Mouse (Mus musculus): ENCODE measurements around the gene Etl4.

The Etl4 gene

GRCm38 (mm10) chr2:19909171-19909899, at the start of gene Etl4:
Gene Etl4, plus strand, starts transcription at chr2:19909780.
- no peak for DNase-seq (ENCODE audit: low spot score in 2 of 2)

GRCm38 (mm10) chr2:19869167-19869566, 40.4 kb upstream of the Etl4 start:
- no peak for DNase-seq (ENCODE audit: low spot score in 2 of 2)

GRCm38 (mm10) chr2:19871881-19872280, 37.7 kb upstream of the Etl4 start:
- DNase-seq (ENCODE audit: low spot score in 2 of 2) = no peak

GRCm38 (mm10) chr2:19890875-19891274, 18.7 kb upstream of the Etl4 start:
- DNase-seq (ENCODE audit: low spot score in 2 of 2) = no peak

- DNase-seq (ENCODE audit: low spot score in 2 of 2) = no peak
Observed at GRCm38 (mm10) chr2:19909900-19910780, 560 bp downstream of the Etl4 start.

GRCm38 (mm10) chr2:19910781-19911175, 1.2 kb downstream of the Etl4 start:
- no peak for DNase-seq (ENCODE audit: low spot score in 2 of 2)

GRCm38 (mm10) chr2:19919190-19919589, 9.6 kb downstream of the Etl4 start:
- peak in 1 of 2 experiments; percentile 22 for DNase-seq (ENCODE audit: low spot score in 2 of 2)

- no peak for DNase-seq (ENCODE audit: low spot score in 2 of 2)
Observed at GRCm38 (mm10) chr2:19930009-19930408, 20.4 kb downstream of the Etl4 start.

- no peak for DNase-seq (ENCODE audit: low spot score in 2 of 2)
Observed at GRCm38 (mm10) chr2:19933836-19934235, 24.3 kb downstream of the Etl4 start.

- no peak for DNase-seq (ENCODE audit: low spot score in 2 of 2)
Observed at GRCm38 (mm10) chr2:19945205-19945604, 35.6 kb downstream of the Etl4 start.

GRCm38 (mm10) chr2:19953028-19953427, 43.4 kb downstream of the Etl4 start:
- DNase-seq (ENCODE audit: low spot score in 2 of 2) = no peak

- DNase-seq (ENCODE audit: low spot score in 2 of 2) = no peak
Observed at GRCm38 (mm10) chr2:19966445-19966844, 56.9 kb downstream of the Etl4 start.

GRCm38 (mm10) chr2:20037671-20038070, 128.1 kb downstream of the Etl4 start:
- no peak for DNase-seq (ENCODE audit: low spot score in 2 of 2)

GRCm38 (mm10) chr2:20072377-20072776, 162.8 kb downstream of the Etl4 start:
- no peak for DNase-seq (ENCODE audit: low spot score in 2 of 2)

GRCm38 (mm10) chr2:20076118-20076796, 166.7 kb downstream of the Etl4 start:
- DNase-seq (ENCODE audit: low spot score in 2 of 2) = no peak

GRCm38 (mm10) chr2:20084781-20085180, 175.2 kb downstream of the Etl4 start:
- DNase-seq (ENCODE audit: low spot score in 2 of 2) = no peak

GRCm38 (mm10) chr2:20105456-20105855, 195.9 kb downstream of the Etl4 start:
- DNase-seq (ENCODE audit: low spot score in 2 of 2) = no peak

- no peak for DNase-seq (ENCODE audit: low spot score in 2 of 2)
Observed at GRCm38 (mm10) chr2:20111703-20112102, 202.1 kb downstream of the Etl4 start.

- no peak for DNase-seq (ENCODE audit: low spot score in 2 of 2)
Observed at GRCm38 (mm10) chr2:20125914-20126313, 216.3 kb downstream of the Etl4 start.

- DNase-seq (ENCODE audit: low spot score in 2 of 2) = no peak
Observed at GRCm38 (mm10) chr2:20131792-20132191, 222.2 kb downstream of the Etl4 start.

- DNase-seq (ENCODE audit: low spot score in 2 of 2) = no peak
Observed at GRCm38 (mm10) chr2:20138426-20138825, 228.8 kb downstream of the Etl4 start.

GRCm38 (mm10) chr2:20145368-20145767, 235.8 kb downstream of the Etl4 start:
- DNase-seq (ENCODE audit: low spot score in 2 of 2) = no peak
